Mouse (Mus musculus) myocyte (in vitro differentiated cells): ENCODE results near the gene Prkcq.

Source experiments
- CEBPB ChIP-seq: IDR thresholded peaks from 2 replicates; pipeline ENCODE4 v1.6.1; 2011; ENCODE audit warnings: mild to moderate bottlenecking, moderate library complexity; ENCODE audit not compliant: poor library complexity, insufficient read depth, severe bottlenecking
- E2F4 ChIP-seq: IDR thresholded peaks from one replicate; pipeline ENCODE4 v1.6.1; 2011; ENCODE audit warnings: mild to moderate bottlenecking, control low read depth, moderate library complexity; ENCODE audit not compliant: insufficient read depth
- MAX ChIP-seq: IDR thresholded peaks from one replicate; pipeline ENCODE4 v1.6.1; 2011; ENCODE audit warnings: low read depth, mild to moderate bottlenecking, control low read depth
- MYOD1 ChIP-seq, 3 experiments: IDR thresholded peaks; one replicate each; pipeline ENCODE4 v1.6.1; 2011; ENCODE audit warnings: control low read depth in 2 of 3, low read depth in 2 of 3, mild to moderate bottlenecking in 2 of 3, moderate library complexity in 1 of 3; ENCODE audit not compliant: insufficient read length in 2 of 3, control insufficient read depth in 1 of 3
- MYOG ChIP-seq, 3 experiments: IDR thresholded peaks; one replicate each; pipeline ENCODE4 v1.6.1; 2011; ENCODE audit warnings: control low read depth in 2 of 3, low read depth in 2 of 3, mild to moderate bottlenecking in 2 of 3; ENCODE audit not compliant: insufficient read length in 2 of 3, control insufficient read depth in 1 of 3, insufficient read depth in 1 of 3
- POLR2A ChIP-seq: IDR thresholded peaks from one replicate; pipeline ENCODE4 v1.6.1; 2011; ENCODE audit warnings: low read depth, mild to moderate bottlenecking, control low read depth, moderate library complexity; ENCODE audit not compliant: insufficient read length
- POLR2AphosphoS2 ChIP-seq: IDR thresholded peaks from one replicate; pipeline ENCODE4 v1.6.1; 2011; ENCODE audit warnings: low read depth, control low read depth; ENCODE audit not compliant: insufficient read length
- REST ChIP-seq: IDR thresholded peaks from one replicate; pipeline ENCODE4 v1.6.1; 2011; ENCODE audit warnings: mild to moderate bottlenecking, control low read depth, moderate library complexity; ENCODE audit not compliant: insufficient read depth, insufficient read length
- SRF ChIP-seq: IDR thresholded peaks from one replicate; pipeline ENCODE4 v1.6.1; 2011; ENCODE audit warnings: low read depth; ENCODE audit not compliant: control insufficient read depth, insufficient read length
- TCF12 ChIP-seq: IDR thresholded peaks from one replicate; pipeline ENCODE4 v1.6.1; 2011; ENCODE audit warnings: mild to moderate bottlenecking, control low read depth; ENCODE audit not compliant: poor library complexity, insufficient read depth, severe bottlenecking
- TCF3 ChIP-seq: IDR thresholded peaks from one replicate; pipeline ENCODE4 v1.6.1; 2011; ENCODE audit warnings: low read depth, control low read depth; ENCODE audit not compliant: insufficient read length
- USF1 ChIP-seq: IDR thresholded peaks from one replicate; pipeline ENCODE4 v1.6.1; 2011; ENCODE audit warnings: low read depth, mild to moderate bottlenecking, control low read depth, moderate library complexity

GRCm38 (mm10) chr2:11257260-11257850 lies 85.4 kb downstream of the Prkcq start:
- TF ChIP-seq POLR2A (no peak), POLR2AphosphoS2 (no peak), USF1 (no peak), MAX (no peak), MYOG (IDR thresholded peaks at IDR 0.05; ENCODE audit: control insufficient read depth in 1 of 3, insufficient read depth in 1 of 3, insufficient read length in 2 of 3, low read depth in 2 of 3) (no peak), MYOD1 (IDR thresholded peaks at IDR 0.05; ENCODE audit: control insufficient read depth in 1 of 3, insufficient read length in 2 of 3, low read depth in 2 of 3) (no peak), TCF12 (no peak), TCF3 (no peak), CEBPB (no peak), E2F4 (no peak), REST (no peak), SRF (no peak)
